Mouse (Mus musculus): ENCODE results near the gene Bsdc1.
"Not testable (repeated sequence)": the region's sequence is repeated elsewhere in the genome, so short reads cannot be mapped to it uniquely, and the experiment has no call there.

Bsdc1 gene

DNA sequence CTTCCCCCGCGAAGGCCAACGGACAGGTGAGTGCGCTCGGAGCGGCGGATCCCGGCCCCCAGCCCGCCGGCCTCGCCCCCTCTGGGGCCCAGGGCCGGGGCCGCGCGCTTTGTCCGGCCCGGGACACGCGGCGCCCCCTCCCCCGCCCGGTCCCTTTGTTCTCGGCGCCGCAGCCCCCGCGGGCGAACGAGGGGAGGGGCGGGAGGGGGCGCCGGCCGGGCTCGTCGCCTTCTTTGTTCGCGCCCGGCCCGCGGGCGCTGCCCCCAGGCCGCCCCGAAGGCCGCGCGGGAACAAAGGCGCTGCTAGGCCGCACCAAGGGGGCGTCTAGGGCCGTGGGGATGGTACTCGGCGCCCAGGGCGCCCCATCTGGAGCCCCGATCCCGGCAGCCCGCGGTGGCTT lies 52.5 kb downstream of the Bsdc1 start:
- DNase-seq (ENCODE audit: low read depth), result no peak

GRCm38 (mm10) chr4:129514300-129514898 lies 53.0 kb downstream of the Bsdc1 start:
- peak; percentile 45 for DNase-seq (ENCODE audit: low read depth)

GRCm38 (mm10) chr4:129516925-129517324 lies 55.5 kb downstream of the Bsdc1 start:
- DNase-seq (ENCODE audit: low read depth), result no peak

GRCm38 (mm10) chr4:129518519-129518918 lies 57.1 kb downstream of the Bsdc1 start:
- no peak for DNase-seq (ENCODE audit: low read depth)

GRCm38 (mm10) chr4:129525338-129525737 lies 64.0 kb downstream of the Bsdc1 start:
- no peak for DNase-seq (ENCODE audit: low read depth)

GRCm38 (mm10) chr4:129525889-129526288 lies 64.5 kb downstream of the Bsdc1 start:
- no peak for DNase-seq (ENCODE audit: low read depth)

DNA sequence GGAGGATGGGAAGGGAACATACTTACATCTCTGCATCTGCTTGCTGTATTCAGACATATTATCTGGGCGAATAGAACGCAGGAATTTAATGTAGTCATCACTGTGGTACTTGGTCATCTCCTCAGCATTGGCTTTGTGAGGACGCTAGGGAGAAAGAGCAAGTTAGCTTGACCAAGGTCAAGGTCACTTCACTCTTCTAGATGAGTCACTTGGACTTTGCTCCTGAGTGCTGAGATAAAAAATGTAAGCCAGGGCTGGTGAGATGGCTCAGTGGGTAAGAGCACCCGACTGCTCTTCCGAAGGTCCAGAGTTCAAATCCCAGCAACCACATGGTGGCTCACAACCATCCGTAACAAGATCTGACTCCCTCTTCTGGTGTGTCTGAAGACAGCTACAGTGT lies 67.5 kb downstream of the Bsdc1 start:
- DNase-seq (ENCODE audit: low read depth), result not testable (repeated sequence)

Data from c-Kit-positive CD71-negative TER-119-negative erythroid progenitor cells, embryonic 14.5 days (primary cell).